Mouse (Mus musculus): ENCODE results near the gene Tpp2.

DNA sequence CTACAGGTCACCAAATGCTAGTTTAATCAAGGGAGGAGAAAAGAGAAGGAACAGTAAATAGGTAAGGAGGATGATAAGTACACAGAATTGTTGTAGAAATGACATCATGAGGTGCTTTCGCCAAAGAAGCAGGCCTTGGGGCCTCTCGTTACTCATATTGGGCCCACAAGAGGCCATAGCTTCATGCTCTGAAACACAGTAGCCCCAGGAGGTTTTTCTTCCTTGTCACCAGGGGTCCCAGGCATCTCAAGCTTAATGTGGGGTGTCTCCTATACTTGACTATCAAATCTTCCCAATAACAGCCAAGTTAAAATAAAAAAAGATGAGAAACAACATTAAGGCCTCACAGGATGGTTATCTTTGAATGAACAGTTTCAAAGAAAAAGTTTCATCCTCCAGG, 18.0 kb upstream of the Tpp2 start:
- TF ChIP-seq CTCF (IDR thresholded peaks at IDR 0.05; ENCODE audit: low read depth, low read length) (no peak), POLR2A (IDR thresholded peaks at IDR 0.05; ENCODE audit: insufficient read depth, low read length) (no peak), EP300 (IDR thresholded peaks at IDR 0.05; ENCODE audit: insufficient read depth, low read depth, low read length) (no peak)

Measured in ES-Bruce4 (cell line).